Mouse (Mus musculus): ENCODE results near the gene Abhd4. TPM values are rescaled to one million over a fixed set of nuclear protein-coding genes. Genes with fewer than 3 reads are reported as not detected.
"Not testable (repeated sequence)": the region's sequence is repeated elsewhere in the genome, so short reads cannot be mapped to it uniquely, and the experiment has no call there.

The Abhd4 gene
- total RNA-seq, 2 experiments from 2014 or later = 45.9 to 53.4 TPM

DNA sequence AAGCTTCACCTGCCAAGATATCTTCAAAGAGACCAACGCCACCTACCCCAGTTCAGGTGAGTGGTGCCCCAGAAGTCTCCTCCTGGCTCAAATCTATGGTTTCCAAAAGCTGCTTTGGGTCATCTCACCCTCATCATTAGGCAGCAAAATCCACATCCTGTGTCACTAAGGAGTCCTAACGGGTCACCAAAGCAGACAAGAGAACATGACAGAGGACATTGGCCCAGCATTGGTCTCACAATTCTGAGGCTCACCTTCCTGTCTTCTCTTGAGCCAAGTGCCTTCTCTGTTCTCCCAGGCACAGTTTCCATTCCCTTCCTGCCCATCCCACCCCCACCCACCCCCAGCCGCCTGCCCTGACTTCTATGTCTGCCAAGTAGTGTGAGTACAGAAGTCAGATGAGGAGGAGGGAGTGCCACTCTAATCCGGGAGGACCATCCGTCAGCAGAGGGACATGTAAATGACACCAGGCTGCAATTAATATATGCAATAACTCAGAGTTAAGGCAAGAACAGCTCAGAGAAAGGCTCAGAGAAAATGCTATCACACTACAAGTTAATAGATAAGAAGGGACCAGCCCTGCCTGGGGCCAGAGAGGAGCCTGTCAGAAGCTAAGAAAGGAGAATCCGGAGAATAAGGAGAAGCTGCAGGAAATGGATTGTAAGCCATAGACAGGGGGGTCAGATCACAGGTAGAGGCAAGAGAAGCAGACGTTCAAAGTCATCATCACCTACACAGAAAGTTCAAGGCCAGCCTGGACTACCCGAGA is 33.1 kb upstream of the Abhd4 start:
- no peak for DNase-seq (ENCODE audit: low spot score in 2 of 2)
- intact Hi-C loops (cut with DNase I) = no loop called here

DNA sequence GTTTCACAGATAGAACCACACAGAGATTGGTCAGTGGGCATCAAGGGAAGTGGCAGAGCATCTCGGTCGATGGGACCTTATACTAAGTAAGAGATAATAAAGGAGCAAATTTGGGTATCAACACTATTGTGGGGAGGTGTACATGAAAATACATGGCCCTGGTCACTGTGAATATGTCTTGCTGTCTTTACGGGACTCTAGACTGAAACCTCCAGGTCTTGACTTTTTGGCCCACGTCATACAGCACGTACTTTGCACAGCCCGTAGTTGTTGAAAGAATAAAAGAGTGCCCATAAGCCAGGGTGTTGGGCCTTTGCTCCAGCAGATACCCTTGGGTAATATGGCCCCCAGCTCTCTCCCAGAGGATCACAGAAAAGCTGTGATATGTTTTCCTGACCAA is 32.3 kb upstream of the Abhd4 start:
- DNase-seq (ENCODE audit: low spot score in 2 of 2) = no peak
- intact Hi-C loops (cut with DNase I) = no loop called here

DNA sequence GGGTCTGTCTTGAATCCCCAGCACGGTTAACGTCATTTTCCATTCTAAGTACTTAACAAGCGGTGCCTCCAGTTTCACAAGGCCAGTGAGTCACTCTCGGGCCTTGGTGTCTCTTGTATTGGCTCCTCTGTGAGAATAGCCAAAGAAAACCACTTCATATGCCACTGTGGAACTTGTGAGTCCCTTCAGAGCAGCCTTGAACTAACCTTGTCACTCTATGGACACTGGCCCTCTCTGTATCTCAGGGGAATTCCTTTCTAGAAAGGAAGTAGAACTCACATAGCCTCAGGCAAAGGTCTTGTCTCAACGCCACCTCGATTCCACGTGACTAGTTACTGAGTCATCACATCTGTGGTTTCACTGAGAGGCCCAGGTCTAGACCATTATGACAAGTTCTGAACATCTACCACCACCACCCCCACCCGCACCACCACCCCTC is 31.7 kb upstream of the Abhd4 start:
- no peak for DNase-seq (ENCODE audit: low spot score in 2 of 2)
- intact Hi-C loops (cut with DNase I) = no loop called here

DNA sequence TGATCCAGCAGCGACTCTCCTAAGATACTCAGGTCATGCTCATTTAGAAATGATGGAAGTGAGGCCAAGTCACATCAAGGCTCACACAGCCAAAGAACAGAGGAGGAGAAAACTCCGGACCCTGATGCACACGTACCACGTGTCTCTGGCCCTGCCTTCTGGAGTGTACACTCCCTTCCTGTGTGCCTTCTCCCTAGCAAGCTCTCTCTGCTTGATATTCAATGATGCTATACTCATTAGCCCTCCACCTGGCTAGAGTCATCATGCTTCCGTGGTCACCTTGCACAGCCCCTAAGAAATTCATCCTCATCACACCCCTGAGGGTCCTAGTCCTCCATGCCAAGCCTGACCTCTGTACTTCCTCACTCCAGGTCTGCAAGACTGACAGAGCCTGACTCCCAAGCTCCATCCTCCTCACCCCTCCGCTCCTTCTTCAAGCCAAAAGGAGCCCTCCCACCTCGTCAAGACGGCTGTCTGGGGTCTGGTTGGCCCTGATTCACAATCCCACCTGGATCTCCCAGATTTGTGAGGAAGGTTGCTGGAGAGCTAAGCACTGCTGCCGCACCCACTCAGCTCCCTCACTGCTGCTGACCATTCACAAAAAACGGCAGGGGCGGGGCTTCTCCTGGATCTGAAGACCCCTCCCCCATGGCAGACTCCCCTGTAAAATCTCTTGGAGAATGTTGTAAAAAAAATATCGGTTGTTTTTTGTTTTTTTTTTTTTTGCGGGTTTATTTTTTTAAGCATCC is 30.5 kb upstream of the Abhd4 start:
- intact Hi-C loops (cut with DNase I) = no loop called here
- DNase-seq (ENCODE audit: low spot score in 2 of 2) = no peak

DNA sequence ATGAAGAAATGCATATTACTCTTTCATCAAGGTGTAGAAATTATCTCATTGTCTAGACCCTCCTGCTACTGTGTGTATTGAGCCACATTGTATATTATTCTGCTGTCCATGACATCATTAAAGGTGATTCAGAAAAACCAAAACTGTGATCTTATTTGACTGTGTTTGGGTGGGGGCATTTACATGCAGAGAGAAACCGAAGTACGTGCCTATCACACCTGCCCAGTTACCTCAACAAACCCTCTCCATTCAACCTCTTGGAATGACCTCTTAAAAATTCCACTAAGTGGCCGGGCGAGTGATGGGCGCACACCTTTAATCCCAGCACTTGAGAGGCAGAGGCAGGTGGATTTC is 29.9 kb upstream of the Abhd4 start:
- intact Hi-C loops (cut with DNase I) = no loop called here
- DNase-seq (ENCODE audit: low spot score in 2 of 2) = no peak

DNA sequence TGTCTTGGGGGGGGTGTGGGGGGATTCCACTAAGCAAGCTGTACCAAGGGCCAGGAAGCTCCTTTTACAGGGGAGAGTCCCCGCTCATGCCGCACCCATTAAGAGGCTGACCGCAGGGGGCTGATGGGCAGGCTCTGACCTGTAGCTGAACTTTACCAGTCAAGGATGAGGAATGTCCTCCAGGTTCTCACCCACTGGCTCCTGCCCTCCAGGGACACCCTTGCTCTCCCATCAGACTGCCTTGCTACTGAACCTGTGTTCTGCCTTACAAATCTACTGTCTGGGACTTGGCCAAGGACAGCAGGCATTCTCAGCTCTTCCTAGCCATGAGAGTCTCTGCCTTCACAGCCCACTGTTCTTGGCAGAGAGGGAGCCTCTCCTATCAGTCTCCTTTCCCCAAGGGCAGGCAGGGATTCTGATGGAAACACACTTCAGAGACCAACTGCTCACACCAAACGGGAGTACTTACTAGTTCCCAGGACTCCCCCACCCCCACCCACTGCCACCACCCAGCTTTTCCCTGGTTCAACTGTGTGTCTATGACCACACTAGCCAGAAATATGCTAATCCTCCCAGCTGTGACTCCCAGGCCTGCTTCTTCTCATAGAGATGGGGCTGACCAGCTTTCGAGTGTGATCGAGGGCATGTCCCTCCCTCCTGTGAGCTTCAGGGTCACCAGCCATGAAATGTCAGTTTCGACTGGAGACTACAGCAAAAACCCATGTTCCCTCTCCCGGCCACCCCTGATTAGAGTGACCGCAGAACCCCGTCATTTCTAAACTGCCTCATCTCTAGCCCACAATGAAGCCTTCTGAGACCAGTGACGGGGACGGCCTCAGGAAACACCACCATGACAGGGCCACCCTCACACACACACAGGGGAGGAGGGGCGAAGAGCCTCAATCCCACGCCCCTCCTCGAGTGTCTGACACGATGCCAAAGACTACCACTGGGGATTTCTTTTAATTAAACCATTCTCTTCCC is 29.2 kb upstream of the Abhd4 start:
- no peak for DNase-seq (ENCODE audit: low spot score in 2 of 2)
- intact Hi-C loops (cut with DNase I) = loop anchor here (5.0 kb wide), 5 partner anchors 162 to 418 kb away; partner anchors contain the start of genes Ajuba, Cdh24 and Gm17606

DNA sequence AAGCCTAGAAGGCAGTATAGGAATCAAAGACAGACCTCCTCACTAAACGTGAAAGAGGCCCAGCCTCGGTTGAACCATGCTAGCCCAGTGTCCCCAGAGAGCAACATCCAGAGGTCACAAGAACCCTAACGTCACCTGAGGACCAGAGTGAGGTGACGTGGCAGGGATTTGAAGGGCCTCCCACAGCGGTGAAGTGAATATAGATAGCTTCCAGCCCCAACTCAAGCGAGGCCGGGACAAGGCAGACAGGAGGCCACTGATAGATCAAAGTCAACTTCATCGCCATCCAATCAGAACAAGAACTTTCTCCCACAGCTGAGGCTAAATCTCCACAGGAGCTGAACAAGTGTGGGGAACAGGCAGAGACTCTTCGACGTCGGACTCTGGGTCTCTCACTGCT is 28.3 kb upstream of the Abhd4 start:
- DNase-seq (ENCODE audit: low spot score in 2 of 2) = no peak
- intact Hi-C loops (cut with DNase I) = loop anchor here (5.0 kb wide), 5 partner anchors 163 to 417 kb away; partner anchors contain the start of genes Ajuba, Cdh24 and Gm17606

DNA sequence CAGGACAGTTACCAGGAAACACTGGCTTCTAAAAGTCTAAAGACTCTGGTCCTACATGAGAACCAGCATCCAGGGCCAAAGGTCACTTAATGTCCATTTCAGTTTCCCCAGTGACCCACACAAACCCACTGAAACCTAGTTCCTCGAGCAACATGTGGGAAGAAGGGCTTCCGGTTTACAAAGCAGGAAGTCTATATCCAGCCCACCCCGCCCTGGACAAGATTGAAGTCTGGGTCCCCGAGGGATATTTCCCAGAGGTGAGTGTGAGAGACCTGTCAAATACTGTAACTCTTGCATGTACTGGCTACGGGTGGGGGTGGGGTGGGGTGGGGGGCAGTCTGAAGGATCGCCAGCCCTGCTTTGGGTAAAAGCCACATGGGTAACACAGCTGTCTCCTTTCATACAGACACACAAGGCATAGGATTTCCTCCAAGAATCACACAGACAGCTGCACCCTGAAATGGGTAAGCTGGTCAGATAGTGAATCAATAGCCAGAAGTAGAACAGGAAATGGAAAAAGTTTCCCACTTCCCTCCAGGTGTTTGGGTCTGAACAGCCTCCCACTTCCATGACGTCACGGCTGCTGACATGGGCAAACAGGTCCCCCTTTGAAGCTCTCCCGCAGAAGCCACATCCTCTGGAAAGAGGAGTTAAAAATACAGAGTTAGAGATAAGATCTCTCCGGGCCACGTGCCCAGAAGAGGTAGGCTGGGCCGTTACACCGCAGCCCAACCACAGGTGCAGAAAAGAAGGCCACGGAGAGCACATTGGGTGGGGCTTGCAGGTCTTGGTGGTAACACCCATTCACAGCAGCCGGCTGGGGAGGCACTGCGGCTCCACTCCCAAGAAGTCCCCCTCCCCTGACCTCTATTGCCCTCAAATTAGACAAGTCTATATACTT is 26.8 kb upstream of the Abhd4 start:
- DNase-seq (ENCODE audit: low spot score in 2 of 2) = no peak
- intact Hi-C loops (cut with DNase I) = loop anchor here (5.0 kb wide), 5 partner anchors 165 to 415 kb away; partner anchors contain the start of genes Ajuba, Cdh24 and Gm17606

DNA sequence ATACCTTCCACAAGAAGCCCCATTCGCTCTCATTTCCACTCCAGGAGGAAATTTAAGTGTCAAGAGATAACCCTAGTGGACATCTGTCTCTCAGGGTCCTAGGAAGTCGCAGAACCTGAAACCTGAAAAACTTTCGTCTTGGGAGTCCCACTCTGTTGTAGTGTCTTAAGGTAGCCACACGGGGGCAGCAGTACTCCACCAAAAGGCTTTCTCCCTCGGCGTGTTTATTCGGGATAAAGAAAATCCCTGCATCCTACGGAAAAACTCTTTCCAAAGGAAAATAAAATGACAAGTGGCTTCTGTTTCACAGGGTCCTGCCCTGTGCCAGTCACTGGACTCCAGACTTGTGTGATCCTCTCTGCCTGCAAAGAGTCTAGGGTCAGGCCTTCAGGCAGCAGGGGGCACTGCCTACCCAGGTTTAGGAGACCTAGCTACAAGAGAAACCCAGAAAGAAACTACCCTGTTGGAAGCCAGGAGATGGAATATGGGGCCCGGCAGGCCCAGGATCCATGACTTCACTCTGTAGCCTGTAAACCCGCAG is 26.0 kb upstream of the Abhd4 start:
- peak; percentile 42 to 64 for DNase-seq (ENCODE audit: low spot score in 2 of 2)
- intact Hi-C loops (cut with DNase I) = loop anchor here (2.0 to 5.0 kb wide), 6 partner anchors 166 to 414 kb away; partner anchors contain the start of genes Ajuba, Cdh24 and Gm17606

DNA sequence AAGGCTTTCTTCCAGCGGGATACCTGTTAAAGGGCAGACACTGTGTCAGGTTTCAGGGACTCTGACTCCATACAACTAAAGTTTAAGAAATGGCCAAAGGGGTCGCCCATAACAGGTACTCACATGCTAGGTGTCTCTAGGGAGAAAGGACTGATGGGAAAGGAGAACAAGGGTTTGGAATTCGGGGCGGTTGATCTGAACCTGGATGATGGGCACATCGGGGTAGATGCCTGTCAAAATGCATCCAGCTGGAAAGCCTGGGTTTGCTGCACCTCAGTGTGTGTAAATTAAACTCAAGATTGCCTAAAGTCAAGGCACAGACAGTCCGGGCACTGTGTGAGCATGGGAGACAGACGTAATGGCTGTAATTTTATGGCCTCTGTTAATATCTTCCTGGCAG is 25.5 kb upstream of the Abhd4 start:
- intact Hi-C loops (cut with DNase I) = loop anchor here (2.0 to 5.0 kb wide), 6 partner anchors 166 to 414 kb away; partner anchors contain the start of genes Ajuba, Cdh24 and Gm17606
- no peak for DNase-seq (ENCODE audit: low spot score in 2 of 2)

DNA sequence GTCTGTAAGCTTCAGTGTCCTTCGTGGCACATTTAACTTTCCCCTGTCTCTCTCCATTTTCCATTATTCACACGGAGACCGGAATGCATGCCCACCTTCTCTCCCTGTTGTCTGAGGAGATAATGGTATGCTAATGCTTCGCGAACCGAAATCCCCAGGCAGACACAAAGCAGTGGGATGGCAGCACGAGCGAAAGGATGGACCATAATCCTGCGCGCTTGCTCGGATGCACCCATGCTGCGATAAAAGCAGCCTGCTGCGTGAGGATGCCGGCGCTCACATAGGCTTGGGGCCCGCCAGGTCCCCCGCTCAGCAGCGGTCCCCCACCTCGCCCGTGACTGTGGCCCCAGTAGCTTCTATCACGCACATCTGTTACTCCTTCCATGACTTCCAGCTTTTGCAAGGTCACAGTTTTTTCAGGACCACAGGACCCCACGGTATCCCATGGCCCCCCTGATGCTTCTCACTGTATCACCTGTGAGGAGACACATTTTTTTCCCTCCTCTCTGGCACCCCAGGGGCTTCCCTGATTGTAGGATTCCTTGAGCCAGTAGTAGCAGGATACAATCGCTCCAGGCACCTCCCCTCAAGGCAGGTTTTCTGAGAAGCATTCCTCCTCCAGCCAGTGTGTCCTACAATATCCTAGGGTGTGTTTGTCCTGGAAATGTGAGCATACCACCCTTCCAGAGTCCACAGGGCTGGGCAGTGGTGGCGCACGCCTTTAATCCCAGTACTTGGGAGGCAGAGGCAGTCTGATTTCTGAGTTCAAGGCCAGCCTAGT is 24.9 kb upstream of the Abhd4 start:
- DNase-seq (ENCODE audit: low spot score in 2 of 2) = no peak
- intact Hi-C loops (cut with DNase I) = loop anchor here (2.0 to 5.0 kb wide), 6 partner anchors 167 to 413 kb away; partner anchors contain the start of genes Ajuba, Cdh24 and Gm17606

DNA sequence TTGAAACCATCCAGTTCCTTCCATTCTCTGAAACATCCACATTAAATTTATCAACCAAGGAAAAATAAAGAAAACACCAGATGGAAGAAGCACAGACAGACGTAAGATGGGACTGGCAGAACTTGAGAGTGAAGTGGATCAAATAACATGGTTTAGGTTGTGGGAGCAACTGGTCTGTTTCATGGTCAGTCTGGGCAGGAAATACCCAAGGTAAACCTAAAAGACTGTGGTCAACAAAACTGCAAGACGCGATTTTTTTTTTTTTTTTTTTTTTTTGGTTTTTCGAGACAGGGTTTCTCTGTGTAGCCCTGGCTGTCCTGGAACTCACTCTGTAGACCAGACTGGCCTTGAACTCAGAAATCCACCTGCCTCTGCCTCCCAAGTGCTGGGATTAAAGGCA is 24.1 kb upstream of the Abhd4 start:
- not testable (repeated sequence) for DNase-seq (ENCODE audit: low spot score in 2 of 2)
- intact Hi-C loops (cut with DNase I) = loop anchor here (2.0 to 5.0 kb wide), 6 partner anchors 168 to 412 kb away; partner anchors contain the start of genes Ajuba, Cdh24 and Gm17606

DNA sequence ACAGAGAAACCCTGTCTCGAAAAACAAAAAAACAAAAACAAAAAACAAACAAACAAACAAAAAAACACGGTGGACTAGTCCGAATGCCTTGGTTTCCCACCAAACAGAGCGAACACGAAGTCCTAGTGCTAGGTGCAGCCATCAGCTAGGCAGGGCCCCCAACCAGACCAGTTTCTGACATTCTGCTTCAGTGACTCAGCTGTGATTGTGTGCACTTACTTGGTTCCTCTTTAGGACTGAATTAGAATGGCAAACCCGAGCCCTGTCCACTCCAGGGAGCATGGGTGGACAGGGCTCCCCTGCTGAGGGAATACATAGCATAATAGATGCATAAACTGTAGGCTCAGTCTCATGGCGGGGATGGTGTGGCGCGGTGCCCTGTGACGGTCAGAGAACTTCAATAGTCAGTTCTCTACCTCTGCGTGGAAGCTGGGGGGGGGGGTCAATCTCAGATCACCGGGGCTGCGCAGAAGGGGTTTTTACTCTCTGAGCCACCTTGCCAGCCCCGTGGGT is 23.3 kb upstream of the Abhd4 start:
- DNase-seq (ENCODE audit: low spot score in 2 of 2) = no peak
- intact Hi-C loops (cut with DNase I) = no loop called here

DNA sequence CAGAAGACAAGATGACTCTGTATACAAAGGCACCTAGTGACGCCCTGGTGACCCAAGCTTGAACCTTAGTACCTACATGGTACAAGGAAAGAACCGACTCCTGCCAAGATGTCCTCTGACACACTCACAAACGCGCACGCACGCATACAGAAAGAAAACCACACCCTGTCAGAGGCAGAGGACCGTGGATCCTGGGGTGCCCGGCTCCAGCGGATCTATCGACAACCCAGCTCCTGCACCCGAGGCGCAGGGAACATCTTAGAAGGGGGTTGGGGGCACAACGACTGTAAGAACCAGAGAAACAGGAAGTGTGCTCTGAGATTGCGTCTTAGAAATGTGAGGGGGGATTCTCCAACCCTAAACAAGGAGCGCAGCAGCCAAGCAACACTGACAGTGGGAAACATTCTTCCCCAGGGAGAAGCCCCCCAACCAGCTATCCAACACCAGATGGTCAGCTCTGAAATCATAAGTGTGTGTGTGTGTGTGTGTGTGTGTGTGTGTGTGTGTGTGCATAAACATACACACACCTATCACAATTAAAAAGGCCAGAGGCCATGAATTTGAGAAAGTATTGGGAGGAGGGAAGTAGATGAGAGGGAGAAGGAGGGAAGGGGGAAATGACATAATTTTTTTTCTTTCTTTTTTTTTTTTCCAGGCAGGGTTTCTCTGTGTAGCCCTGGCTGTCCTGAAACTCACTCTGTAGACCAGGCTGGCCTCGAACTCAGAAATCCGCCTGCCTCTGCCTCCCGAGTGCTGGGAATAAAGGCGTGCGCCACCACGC is 22.6 kb upstream of the Abhd4 start:
- DNase-seq (ENCODE audit: low spot score in 2 of 2) = no peak
- intact Hi-C loops (cut with DNase I) = no loop called here

DNA sequence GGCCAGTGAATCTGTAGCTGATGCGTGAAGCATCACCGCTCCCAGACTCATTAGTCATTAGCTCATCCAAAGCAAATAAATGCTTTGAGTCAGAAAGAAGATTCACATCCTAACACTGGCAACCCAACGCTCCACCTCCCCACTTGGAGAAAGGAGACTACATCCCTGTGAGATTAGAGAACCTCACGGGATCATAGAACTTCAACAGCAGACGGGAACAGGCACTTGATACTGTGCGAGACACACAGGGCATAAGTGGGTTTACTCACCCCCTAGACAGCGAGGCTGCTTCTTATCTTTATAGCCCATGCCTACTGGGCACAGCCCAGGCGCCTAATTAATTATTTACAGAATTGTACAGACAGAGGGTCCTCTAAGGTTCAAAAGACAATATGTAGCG is 21.8 kb upstream of the Abhd4 start:
- intact Hi-C loops (cut with DNase I) = no loop called here
- DNase-seq (ENCODE audit: low spot score in 2 of 2) = no peak

DNA sequence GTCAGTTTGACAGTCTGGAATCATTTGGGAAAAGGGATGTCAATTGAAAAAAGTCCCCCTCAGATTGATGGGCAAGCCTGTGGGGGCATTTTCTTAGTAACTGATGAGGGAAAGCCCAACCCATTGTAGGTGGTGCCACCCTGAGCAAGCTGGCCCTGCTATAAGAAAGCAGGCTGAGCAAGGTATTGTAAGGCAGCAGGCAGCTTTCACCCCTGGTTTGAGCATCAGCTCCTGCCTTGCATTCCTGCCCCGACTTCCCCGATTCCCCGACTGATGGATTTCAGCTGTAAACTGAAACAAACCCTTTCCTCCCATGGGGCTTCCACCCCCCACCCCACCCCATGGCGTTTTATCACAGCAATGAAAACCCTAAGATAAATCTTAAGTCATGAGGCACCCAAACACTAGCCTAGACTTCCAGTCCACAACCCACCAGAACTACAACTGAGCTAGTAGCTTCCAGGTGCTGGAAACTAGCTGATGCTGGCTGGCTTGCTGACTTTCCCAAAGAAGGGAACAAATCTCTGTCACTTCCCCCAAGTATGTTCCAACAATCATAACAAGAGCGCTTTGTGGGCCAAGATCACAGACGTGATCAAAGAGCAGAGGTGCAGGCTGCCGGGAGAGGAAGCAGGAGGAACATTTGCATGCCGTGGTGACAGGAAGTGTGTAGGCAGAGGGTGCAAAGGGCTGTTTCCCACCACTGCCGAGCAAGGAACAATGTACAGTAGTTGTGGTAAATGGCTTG is 21.0 kb upstream of the Abhd4 start:
- intact Hi-C loops (cut with DNase I) = no loop called here
- no peak for DNase-seq (ENCODE audit: low spot score in 2 of 2)
